Mouse (Mus musculus) kidney, adult 2 months (tissue): Measurements from ENCODE around the gene Foxo1.

Experiments used
- CTCF ChIP-seq: fragments of 200-500 bp; conservative IDR thresholded peaks from 2 replicates; pipeline ENCODE4 v1.5.1; 2011; ENCODE audit warnings: low read depth, mild to moderate bottlenecking, control low read depth, low read length, moderate library complexity, mixed read lengths; ENCODE audit not compliant: insufficient read depth, insufficient read length
- POLR2A ChIP-seq: fragments of 200-500 bp; IDR thresholded peaks from one replicate; pipeline ENCODE4 v1.6.1; 2011; ENCODE audit warnings: low read depth, low read length, control low read depth

DNA sequence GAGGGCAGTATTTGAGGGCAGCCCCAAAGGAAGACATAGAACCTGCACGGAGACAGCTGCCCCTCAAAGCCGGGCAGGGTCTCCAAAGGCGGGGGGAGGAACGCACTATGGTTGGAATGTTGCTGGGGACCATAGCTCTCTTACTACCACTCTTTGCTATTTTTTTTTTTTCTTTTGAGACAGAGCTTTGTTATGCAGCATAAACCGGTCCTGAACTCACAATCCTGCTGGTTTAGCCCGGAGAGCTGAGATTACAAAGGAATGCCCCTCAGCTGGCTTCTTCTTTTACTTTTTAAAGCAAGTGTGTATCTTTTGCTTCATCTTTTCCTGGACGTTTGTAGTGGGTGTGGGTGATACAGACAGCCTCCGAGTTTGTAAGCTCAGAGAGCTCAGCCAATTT lies 118.2 kb downstream of the Foxo1 start:
- TF ChIP-seq CTCF (no peak), POLR2A (no peak)
